Mouse (Mus musculus) liver, embryonic 14 days (tissue): ENCODE measurements around the gene Fkbp4. TPM values are rescaled to one million over a fixed set of nuclear protein-coding genes. Genes with fewer than 3 reads are reported as not detected.

ENCODE experiments used
- polyA plus RNA-seq: library from polyadenylated mRNA; depleted of rRNA; stranded (reverse); fragments of >200 nt; gene quantifications from 2 replicates; pipeline ENCODE4 v1.2.3, GENCODE M21; 2012; rRNA removed

Gene Fkbp4
- polyA plus RNA-seq, result 123 and 126 TPM in 2 replicates

DNA sequence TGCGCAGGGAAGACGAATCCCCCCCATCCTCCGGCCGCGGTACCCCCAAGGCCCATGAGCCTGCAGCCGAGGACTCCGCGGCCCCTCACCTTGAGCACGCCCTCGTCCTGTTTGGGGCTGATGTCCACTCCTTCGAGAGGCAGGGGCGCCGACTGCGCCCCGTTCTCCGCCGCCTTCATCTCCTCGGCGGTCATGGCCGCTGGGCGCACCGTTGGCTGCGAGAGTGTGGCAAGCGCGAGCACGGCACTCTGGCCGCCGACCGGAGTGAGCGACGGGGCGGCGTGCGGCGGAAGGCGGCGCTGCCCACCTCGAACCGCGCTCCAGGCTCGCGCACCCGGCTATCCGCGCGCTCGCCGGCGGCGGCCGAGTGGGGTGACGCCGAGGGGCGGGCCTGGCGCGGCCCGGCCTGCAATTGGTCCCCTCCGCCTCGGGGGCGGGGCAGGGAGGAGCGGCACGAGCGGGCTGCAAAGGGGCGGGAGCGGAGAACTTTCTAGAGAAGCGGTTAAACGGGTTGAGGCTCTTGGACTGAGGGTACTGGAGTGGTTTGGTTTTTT is at the start of gene Fkbp4:
Fkbp4 (minus strand) TSS at position 361 of the 554 bp plus-strand sequence.

DNA sequence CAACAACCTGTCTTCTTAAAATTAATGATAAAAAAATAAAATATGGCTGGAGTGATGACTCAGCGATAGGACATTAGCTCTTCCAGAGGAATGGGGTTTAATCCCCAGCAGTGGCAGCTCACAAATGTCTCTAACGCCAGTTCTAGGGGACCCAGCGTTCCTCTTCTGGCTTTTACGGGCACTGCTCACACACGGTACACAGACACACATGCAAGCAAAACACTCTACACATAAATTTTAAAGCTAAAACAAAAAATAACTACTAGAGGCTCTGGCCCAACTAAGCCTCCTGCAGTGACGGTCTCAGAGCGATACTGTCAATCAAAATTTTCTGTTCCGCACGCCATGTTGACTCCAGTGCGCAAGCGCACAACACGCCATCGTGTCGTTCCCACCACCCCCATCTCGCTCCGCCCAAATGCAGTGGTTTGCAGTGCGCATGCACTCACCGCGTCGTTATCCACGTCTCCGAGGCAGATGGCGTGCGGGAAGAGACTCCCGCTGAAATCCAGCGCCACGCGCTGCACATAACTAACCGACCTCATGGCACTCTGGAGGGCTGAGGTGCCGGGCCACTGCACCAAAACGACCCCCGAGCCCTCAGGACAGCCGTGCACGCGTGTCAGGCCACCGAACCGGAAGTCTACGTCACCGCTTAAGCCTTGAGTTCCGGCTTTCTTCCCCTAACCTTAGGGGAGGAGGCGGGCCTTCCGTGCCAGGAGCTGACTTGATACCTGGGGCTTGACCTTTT is 14.0 kb downstream of the Fkbp4 start, which contains the start of gene Itfg2:
Itfg2 (minus strand) TSS at position 663 of the 751 bp plus-strand sequence.

DNA sequence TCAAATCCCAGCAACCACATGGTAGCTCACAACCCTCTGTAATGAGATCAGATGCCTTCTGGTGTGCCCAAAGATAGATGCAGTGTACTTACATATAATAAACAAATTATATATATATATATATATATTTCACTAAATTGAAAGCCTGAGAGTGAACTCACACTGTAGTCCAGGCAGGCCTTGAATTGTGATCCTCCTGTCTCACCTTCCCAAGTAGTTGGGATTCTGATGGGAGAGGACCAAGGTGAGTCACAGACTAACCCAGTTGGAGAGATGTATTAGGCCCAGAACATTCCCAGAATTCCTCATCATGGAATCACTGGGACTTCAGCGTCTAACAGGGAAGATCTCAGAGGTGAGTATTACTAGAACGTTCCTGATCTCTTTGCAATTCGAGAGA is 39.5 kb downstream of the Fkbp4 start, which contains the start of gene Nrip2:
Nrip2 (plus strand) TSS at position 301 of the 400 bp plus-strand sequence.

Other genes with a start within 250 kb of the Fkbp4 start
- 0.26 and 0.28 TPM in 2 replicates for gene Tead4, start 137.9 kb downstream of the Fkbp4 start, polyA plus RNA-seq
- 2.8 and 2.9 TPM in 2 replicates for gene Tulp3, start 82.8 kb downstream of the Fkbp4 start, polyA plus RNA-seq
- gene Rhno1, start 75.8 kb downstream of the Fkbp4 start, polyA plus RNA-seq, result 13.8 and 21.2 TPM in 2 replicates
- 20.3 and 26.5 TPM in 2 replicates for gene Foxm1, start 75.7 kb downstream of the Fkbp4 start, polyA plus RNA-seq
- gene Tex52, start 63.2 kb downstream of the Fkbp4 start, polyA plus RNA-seq, result 0.05 and 0.10 TPM in 2 replicates
- gene Gm44596, start 63.2 kb downstream of the Fkbp4 start, polyA plus RNA-seq, result not detected in 2 replicates
- 0.58 and 0.76 TPM in 2 replicates for gene Nrip2, start 39.4 kb downstream of the Fkbp4 start, polyA plus RNA-seq
- 6.2 and 7.1 TPM in 2 replicates for gene Itfg2, start 13.7 kb downstream of the Fkbp4 start, polyA plus RNA-seq
- 166 and 180 TPM in 2 replicates for gene Pzp, start 88.0 kb upstream of the Fkbp4 start, polyA plus RNA-seq
- 8.4 and 8.9 TPM in 2 replicates for gene A2ml1, start 142.9 kb upstream of the Fkbp4 start, polyA plus RNA-seq
- 0.09 TPM in 2 replicates for gene Klrb1a, start 184.9 kb upstream of the Fkbp4 start, polyA plus RNA-seq
- gene Clec2h, start 223.7 kb upstream of the Fkbp4 start, polyA plus RNA-seq, result 0.06 and 0.10 TPM in 2 replicates